Mouse (Mus musculus) bone marrow, adult 2 months (tissue): ENCODE measurements around the gene Ss18l1.

Experiments
- CTCF ChIP-seq: fragments of 200-500 bp; IDR thresholded peaks from 2 replicates; pipeline ENCODE4 v1.5.1; 2011; ENCODE audit warnings: low read length, control low read depth; ENCODE audit not compliant: control insufficient read depth, insufficient read depth
- POLR2A ChIP-seq: fragments of 200-500 bp; IDR thresholded peaks from 2 replicates; pipeline ENCODE4 v1.6.1; 2011; ENCODE audit warnings: low read depth, mild to moderate bottlenecking, control low read depth, low read length, borderline replicate concordance; ENCODE audit not compliant: control insufficient read depth

GRCm38 (mm10) chr2:180045283-180045682 lies 3.0 kb downstream of the Ss18l1 start:
- TF ChIP-seq CTCF (peak; percentile 50), POLR2A (no peak)
